Mouse (Mus musculus) left cerebral cortex, adult 18-20 months (tissue): ENCODE data around the gene Traf2. TPM values are rescaled to one million over a fixed set of nuclear protein-coding genes. Genes with fewer than 3 reads are reported as not detected.
"Not testable (repeated sequence)": the region's sequence is repeated elsewhere in the genome, so short reads cannot be mapped to it uniquely, and the experiment has no call there.

Experiments
- DNase-seq, 2 experiments: peaks; one replicate each; pipeline ENCODE4 v3.0.0; 2021 to 2022; ENCODE audit warnings: low spot score in 2 of 2, mixed read lengths in 1 of 2
- total RNA-seq, 2 experiments: library from RNA; stranded (reverse); gene quantifications; 2 replicates each; pipeline ENCODE4 v1.2.3; 2021

The Traf2 gene
- total RNA-seq, 2 experiments from 2014 or later = 11.6 to 11.9 TPM

- peak in 1 of 2 experiments; percentile 56 for DNase-seq
Measured at GRCm38 (mm10) chr2:25576028-25576850, 29.5 kb upstream of the Traf2 start.

GRCm38 (mm10) chr2:25575432-25576027 lies 28.8 kb upstream of the Traf2 start:
- DNase-seq = peak in 1 of 2 experiments; percentile 47

- peak; percentile 91 to 95 for DNase-seq
Measured at GRCm38 (mm10) chr2:25574579-25575431, 28.1 kb upstream of the Traf2 start, which contains the start of the genes Mamdc4 and Phpt1. Mamdc4 (minus strand) TSS chr2:25574845. Phpt1 (minus strand) TSS chr2:25575224.

GRCm38 (mm10) chr2:25574136-25574535 lies 27.4 kb upstream of the Traf2 start:
- no peak for DNase-seq

GRCm38 (mm10) chr2:25573068-25573467 lies 26.3 kb upstream of the Traf2 start:
- DNase-seq = no peak

GRCm38 (mm10) chr2:25571221-25571620 lies 24.5 kb upstream of the Traf2 start:
- DNase-seq = no peak

- DNase-seq = no peak
Measured at GRCm38 (mm10) chr2:25569323-25569722, 22.6 kb upstream of the Traf2 start.

GRCm38 (mm10) chr2:25568473-25569019 lies 21.8 kb upstream of the Traf2 start:
- no peak for DNase-seq

GRCm38 (mm10) chr2:25566558-25566957 lies 19.8 kb upstream of the Traf2 start:
- no peak for DNase-seq

- DNase-seq = no peak
Measured at GRCm38 (mm10) chr2:25565741-25566140, 19.0 kb upstream of the Traf2 start.

- DNase-seq = no peak
Measured at GRCm38 (mm10) chr2:25561946-25562345, 15.2 kb upstream of the Traf2 start.

GRCm38 (mm10) chr2:25560551-25560950 lies 13.8 kb upstream of the Traf2 start:
- DNase-seq = no peak

GRCm38 (mm10) chr2:25558774-25559173 lies 12.0 kb upstream of the Traf2 start:
- DNase-seq = no peak

- no peak for DNase-seq
Measured at GRCm38 (mm10) chr2:25557964-25558360, 11.2 kb upstream of the Traf2 start.

GRCm38 (mm10) chr2:25557221-25557963 lies 10.7 kb upstream of the Traf2 start, which contains the start of gene Edf1:
Edf1 (plus strand) TSS chr2:25557847.
- DNase-seq = peak; percentile 95 to 98

GRCm38 (mm10) chr2:25556296-25556695 lies 9.6 kb upstream of the Traf2 start:
- DNase-seq = no peak

GRCm38 (mm10) chr2:25555479-25555878 lies 8.7 kb upstream of the Traf2 start:
- DNase-seq = not testable (repeated sequence)

GRCm38 (mm10) chr2:25553171-25553786 lies 6.5 kb upstream of the Traf2 start:
- not testable (repeated sequence) for DNase-seq

- peak in 1 of 2 experiments; percentile 53 for DNase-seq
Measured at GRCm38 (mm10) chr2:25551186-25551585, 4.4 kb upstream of the Traf2 start.
